Mouse (Mus musculus) retina, embryonic 14.5 days (tissue): Measurements from ENCODE around the gene Rbm47.
A peak's percentile ranks its signal among the peaks of the same experiment; 100 is the strongest.
"Not testable (repeated sequence)": the region's sequence is repeated elsewhere in the genome, so short reads cannot be mapped to it uniquely, and the experiment has no call there.

ENCODE experiments used
- DNase-seq: peaks from one replicate; pipeline ENCODE4 v3.0.0-alpha.2; 2015; ENCODE audit warnings: low spot score

Gene Rbm47

DNA sequence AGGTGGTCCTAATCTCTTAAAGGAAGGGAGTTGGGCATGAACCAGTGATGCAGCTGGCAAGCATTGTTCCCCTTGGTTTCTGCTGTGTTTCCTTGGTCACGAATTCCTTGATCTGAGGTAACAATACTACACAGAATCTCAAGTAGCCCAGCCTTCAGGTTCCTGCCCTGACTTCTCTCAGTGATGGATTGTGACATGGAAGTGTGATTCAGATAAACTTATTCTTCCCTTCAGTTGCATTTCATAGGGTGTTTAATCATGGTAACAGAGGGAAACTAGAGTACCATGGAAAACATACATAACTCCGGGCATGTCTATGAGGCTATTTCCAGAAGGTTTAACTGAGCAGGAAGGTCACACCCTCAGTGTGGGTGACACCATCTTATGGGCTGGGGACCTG is at the start of gene Rbm47:
Gene Rbm47 (minus strand): TSS at position 101 of the 400 bp plus-strand sequence.
- DNase-seq = no peak

DNA sequence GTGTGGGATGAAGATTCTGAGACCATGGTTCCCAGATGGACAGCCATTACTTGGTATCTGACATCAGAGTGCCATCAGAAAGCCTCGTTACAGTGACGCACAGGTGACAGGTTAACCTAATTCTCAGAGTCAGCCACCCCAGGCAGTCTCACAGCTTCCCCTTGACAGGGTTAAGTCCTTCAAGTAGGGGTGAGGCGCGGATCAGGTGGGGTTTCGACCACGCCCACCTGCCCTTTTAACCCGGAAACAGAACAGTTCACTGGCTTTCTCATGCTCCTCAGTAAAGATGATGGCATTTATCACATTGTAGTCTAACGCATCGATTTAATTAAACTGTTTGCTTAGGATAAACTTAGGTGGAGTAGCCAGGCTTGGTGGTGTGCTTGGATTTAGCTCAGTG is 47.7 kb upstream of the Rbm47 start:
- DNase-seq = no peak

DNA sequence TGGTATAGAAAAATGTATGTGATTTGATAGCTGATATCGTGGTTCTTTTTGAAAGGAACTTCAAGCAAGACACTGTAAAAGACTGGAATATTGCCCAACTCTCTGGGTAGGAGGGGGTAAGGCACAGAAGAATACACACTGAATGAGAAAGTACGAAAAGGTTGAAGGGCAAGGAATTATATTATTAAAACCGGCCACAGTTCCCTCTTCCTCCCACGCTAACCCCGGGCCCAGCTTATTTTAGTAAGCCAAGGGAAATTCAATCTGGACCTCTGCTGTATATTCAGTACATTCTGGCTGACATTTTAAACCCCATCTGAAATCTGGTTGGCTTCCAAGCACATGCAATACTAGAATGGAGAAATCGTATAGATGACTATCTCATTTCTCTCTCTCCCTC is 46.8 kb upstream of the Rbm47 start:
- no peak for DNase-seq

DNA sequence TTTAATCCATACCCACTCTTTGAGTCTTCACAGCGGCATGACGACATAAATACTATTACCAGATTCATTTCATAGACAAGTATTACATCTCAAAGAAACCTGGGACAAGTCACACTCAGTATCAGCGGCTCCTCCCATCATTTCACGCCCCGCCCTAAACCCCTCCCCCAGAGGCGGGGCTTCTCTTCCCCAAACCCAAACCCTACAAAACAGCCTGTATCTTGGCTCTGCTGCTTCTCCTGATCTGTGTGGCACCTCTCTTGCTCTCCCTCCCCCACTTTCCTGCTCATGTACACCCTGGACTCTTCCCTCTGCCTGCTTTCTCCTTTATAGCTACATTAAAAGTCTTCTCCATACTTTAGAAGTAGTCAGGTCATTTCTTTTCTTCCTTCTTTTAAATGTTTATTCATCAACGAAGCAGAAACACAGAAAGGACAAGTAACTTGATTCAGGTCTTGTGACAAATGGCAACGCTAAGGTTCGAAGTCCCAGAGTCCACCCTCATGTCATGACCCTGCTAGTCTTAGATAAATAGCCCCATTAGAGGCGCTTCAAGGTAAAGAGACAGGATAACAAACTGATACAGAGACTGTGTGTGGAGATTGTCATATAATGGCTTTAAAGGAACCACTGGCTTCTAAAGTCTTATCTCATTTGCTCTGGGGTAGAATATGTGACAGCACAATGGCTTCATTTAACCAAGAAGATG is 42.8 kb upstream of the Rbm47 start:
- DNase-seq = no peak

DNA sequence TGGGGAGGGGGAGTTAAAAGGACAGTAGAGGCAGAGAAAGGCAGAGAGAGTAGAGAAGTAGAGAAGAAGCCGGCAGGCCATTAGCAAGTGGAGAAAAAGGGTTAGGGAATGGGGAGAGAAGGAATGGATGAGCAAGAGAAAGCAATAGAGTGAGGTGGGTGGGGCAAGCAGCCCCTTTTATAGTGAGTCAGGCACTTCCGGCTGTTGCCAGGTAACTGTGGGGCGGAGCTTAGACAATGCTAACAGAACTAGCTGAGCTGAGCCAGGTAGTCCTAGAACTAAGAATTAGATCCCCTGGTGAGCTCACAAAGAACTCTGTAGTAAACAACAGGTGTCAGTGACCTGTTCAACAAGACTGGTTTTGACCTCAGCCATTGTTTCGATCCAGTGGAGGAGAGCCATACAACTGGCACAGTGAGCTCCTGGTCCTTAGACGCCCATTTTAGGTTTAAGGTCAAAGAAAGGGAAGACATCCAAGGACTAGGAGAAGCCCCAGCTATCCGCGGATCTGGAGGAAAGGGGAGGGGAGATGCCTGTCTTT is 41.5 kb upstream of the Rbm47 start:
- no peak for DNase-seq

DNA sequence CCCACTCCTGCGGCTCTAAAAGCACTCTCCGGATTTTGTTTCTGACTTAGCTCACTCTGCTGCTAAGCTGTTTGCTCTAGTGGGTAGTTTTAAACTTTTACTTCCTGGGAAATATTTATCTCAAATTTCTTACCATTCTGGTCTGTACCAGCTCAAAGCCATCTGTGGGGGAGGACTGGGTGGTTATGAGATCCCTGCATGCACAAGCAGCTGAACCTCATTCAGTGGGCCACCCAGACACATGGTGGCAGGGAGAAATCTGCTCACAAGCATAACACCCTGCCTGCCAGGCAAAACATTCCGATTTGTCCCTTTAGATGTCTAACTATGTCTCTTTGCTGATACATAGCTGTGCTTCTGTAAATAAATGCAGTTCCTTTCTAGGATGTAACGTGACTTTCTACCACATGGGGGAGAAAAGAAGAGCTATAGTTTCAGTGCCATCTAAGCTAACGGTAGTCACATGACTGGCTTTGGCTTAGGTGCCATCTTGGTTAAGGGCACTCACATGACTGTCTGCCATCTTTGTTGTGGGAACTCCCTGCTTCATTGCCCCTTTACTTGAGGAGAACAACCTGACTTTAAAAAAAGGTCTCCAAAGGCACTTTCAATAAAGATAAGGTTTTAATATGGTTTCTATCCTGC is 36.7 kb upstream of the Rbm47 start:
- peak; percentile 22 for DNase-seq

DNA sequence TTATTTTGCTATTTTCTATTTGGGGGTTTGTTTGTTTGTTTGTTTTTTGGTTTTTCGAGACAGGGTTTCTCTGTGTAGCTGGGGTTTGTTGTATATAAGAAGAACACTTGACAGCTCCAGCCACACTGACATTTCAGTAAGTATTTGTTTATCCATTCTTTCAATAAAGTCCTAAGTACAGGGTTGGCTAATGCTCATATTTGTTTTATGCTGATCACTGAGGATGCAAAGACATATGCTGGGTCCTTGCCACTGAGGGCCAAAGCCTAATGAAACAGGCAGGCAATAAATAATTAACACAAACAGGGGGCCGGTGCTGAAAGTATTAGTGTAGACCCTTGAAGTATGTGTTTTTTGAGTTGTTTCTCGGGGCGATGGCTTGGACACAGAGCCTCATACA is 32.0 kb upstream of the Rbm47 start:
- no peak for DNase-seq

DNA sequence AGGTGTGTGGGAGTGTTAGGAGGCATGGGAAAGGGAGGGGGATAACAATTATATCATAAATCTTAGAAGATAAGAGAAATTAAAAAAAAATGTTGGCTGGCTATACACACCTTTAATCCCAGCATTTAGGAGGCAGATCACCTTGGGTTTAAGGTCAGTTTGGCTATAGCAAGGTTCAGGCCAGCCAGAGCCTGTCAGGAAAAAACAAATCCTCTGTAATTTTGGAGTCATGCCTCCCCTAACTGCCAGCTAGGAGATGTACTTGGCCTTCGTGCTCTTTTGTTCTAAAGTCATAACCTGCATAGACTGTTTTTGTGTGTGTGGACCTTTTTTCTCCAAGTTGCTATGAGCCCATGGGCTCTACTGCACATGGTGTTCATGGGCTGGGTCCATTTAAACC is 30.5 kb upstream of the Rbm47 start:
- no peak for DNase-seq

DNA sequence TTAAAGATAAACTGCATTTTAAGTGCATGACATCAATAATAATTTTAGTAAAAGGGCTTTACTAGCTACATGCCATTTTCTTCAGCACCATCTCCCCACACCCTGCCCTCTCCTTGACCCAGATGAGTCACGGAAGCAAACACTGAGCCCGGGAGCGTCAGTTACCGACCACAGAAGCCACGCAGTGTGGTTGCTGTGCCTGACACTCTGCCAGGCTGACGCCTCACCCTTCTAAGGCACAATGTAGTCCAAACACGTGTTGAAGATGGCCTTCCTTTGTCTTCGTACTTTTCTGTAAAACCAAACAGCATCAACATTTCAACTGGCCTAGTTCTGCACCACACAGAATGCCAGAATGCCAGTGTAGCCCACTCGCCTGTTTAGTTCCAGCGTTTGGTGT is 27.1 kb upstream of the Rbm47 start:
- no peak for DNase-seq

DNA sequence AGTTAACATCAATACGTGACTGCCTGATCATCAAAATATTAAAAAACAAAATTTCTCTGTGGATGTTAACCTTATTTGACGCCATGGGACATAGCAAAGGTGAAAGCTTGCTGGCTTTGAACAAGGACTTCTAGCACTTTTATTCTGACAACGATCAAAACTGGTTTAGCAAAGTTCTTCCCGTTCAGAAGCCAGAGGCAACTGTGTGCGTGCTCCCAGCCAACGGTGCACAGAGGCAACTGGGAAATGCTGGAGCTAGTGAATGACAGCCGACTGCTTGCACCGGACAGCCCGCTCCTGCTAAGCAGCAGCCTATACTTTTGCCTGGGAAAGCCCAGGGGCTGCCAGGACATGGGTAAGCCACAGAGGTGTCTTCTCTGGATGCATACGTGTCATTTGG is 22.4 kb upstream of the Rbm47 start:
- DNase-seq = no peak

DNA sequence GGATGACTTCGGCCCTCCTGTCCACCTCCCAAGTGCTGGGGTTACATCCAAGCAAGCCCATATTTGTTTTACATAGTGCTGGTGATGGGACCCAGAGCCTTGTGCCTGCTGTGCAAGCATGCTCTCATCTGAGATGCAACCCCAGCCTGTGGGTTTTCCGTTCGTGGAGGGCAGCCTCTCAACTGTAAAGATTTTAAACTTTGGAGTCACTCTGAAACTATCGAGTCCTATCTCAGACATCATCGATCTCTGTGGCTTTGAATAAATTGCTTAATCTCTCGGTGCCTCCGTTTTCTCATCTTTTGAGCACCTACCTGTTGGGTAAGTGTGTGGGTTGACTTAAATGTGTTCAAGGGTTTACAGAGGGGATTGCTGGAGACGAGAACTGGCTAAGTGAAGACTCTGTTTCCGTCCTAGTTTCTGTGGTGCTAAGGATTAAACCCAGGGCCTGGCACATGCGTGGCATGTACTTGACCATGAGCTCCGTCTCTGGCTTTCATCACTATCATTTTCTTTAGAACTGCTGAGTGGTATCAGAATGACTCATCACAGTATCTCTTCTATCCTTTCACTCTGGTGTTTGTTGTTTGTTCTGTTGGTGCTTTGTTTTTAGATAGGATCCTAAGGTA is 20.4 kb upstream of the Rbm47 start:
- DNase-seq = no peak

DNA sequence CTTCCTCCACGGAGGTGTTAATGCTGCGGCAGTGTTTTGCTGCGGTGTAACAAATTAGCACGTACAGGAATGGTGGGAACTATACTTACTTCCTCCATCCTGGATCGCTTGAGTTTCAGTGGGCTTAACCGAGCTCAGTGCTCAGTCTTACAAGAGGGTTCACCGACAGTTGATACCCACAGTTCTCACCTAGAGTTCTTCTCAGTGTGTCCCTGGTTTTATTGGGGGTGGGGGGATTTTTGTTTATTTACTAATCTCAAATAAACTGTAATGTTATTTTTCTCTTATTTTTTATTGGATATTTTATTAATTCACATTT is 18.2 kb upstream of the Rbm47 start:
- no peak for DNase-seq

DNA sequence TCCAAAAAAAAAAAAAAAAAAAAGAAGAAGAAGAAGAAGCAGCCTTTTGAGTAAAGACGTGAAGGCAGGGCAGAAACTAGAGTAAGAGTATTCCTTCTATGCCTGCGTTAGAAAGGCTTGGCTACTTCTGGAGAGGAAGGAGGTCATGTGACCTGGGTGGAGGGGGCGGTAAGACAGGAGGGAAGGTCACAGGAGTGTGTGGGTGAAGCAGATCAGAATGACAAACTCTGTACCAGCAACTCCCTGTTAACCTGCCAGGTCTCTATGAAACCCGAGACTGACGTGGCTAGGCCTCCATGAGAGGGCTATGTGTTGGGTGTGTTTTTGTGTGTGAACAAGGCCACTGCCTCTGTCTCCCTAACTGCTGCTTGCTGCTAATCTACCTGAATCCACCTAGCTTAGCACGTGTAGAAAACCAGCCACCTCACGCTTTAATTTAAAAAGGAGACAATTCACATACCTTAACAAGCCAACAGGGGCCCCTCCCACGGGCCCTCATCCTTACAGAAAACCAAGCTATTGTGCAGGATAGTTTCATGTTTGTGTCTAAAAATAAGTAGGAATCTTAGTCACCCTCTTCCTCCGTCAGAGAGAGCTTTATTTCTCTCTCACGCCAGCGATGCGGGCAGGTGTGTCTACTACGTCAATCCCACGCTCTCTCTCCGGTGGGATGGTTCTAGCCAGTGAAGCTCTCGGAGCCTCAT is 17.7 kb upstream of the Rbm47 start:
- DNase-seq = no peak

DNA sequence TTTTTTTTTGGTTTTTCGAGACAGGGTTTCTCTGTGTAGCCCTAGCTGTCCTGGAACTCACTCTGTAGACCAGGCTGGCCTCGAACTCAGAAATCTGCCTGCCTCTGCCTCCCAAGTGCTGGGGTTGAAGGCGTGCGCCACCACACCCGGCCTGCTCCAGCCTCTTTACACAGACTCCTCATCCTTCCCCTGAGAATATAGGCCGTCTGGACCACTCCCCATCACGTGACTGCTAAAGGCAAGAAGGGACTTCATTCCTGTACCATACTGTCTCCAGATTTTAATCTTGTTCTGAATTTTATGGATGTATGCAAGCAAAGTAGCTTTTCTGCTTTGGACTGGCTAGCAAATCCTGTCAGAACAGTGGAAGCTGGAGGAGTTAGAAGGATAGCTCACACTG is 15.7 kb upstream of the Rbm47 start:
- not testable (repeated sequence) for DNase-seq

DNA sequence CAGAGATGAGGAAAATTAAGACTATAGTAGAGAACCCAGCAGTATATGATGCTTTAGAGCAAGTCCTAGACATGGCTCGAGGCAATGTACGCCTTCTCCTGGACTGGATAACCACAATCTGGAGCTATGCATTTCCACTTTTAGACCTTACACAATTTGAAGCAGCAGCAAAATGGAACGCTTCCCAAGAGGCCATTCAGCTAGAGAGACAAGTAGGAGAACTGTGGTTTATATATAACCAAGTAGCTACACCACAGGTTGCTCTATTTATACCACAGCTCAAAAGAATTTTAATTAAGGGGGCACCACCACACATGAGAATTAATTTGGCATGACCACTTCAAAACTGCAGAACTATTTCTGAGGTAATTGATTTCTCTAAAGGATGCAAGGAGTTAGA is 9.2 kb upstream of the Rbm47 start:
- DNase-seq = no peak

DNA sequence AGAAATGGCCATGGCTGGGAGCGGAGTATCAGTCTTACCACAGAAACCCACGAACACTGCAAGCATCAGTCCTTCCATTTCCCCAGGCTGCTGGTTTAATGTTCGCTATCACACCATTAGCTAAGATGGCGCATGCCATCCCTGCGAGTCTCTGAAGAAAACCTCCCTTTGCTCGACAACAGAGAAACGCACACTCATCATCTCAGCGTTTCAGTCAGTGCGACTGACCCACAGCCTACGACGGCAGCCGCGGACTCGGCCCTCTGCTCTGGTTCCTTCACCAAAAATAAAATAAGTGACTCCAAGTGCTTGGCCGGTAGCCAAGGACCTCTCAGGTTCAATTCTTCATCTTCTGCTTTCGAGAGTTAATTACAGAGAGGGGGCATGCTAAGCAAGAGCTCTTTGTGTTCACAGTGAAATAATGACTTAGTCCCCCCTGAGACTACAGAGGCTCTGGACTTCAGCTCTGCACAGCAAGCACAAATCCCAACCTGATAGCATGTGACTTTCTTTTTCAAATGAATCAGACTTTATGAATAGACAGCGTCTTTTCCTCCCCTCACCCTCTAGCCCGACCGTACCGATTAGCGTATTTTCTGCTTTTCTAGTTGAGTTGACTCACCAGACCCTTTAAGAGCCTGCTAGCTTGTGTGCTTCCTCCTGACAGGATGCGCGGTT is 1.4 kb upstream of the Rbm47 start:
- DNase-seq = peak; percentile 43

DNA sequence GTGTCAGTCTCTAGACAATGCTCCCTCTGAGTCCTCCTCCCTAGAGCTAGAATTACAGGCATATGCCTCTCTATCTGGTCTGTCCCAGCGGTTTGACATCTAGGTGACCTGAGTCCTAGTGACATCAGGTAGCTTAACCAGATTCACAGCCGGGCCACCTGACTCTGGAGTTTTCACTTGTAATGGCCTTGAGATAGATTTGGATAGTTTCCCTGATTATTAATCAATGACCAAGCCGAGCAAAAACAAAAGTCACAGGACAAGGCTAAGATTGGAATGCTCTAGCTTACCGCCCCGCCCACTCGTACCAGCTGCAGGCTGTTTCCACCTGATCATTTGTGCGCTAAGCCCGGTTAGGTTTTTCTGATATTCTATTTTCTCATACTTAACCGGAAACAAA is 2.3 kb downstream of the Rbm47 start:
- no peak for DNase-seq

DNA sequence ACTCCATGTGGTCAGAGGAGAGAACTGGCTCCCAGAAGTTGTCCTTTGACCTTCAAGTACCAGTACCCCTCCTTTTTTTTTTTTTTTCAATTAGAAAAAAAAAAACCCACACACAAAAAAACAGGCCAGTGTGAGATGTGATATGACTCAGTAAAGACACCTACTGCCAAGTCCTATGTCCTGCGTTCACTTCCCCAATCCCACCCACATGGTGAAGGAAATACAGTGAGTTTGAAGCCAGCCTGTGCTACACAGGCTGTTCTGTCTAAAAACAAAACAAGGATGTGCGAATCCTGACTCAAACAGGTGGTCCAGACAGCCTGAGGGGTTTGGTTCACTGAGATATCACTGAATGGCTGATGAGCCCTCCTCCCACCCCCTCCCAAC is 3.8 kb downstream of the Rbm47 start:
- no peak for DNase-seq

DNA sequence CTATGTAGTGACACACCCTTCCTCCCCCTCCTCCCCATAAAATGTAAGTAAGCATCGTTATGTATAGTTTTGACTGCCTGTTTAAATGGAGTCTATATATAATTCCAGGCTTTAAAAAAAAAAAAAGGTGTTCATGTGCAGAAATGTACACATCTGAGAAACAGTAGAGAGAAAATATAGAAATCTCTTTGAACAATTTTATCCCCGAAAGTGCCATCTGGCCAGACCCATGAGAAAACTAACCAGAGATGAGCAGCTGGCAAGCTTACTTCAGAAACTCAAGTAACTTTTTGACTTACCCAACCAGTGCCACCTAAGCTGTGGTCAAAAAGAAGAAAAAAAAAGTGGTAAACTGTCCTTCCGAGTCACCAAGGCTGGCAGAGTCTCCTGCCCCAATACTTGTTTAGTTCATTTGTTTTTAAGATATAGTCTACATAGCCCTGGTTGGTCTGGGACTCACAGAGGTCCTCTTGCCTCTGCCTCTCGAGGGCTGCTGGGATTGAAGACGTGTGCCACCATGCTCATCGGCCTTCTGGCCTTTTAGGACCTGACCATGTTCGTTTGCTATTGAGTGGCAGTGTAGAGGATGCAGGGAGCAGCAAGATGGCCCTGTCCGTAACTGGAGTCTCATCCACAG is 4.3 kb downstream of the Rbm47 start:
- no peak for DNase-seq

DNA sequence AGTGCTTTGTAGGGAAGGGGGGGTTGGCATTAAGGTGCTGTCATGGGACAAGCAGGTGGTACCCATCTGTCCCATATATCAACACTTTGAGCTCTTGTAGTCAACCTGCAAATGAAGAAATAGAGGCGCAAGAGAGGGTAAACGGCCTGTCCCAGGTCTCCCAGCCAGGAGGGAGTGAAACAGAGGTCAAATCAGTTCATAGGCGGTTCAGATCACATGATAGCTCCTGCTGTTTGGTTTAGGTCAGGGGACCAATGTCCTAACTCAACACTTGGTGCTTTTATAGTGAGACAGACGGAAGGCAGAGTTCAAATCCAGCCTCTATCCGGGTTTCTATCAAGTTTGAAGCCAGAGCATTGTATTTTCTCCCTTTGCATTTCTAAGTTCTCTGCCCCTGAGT is 6.0 kb downstream of the Rbm47 start:
- DNase-seq = no peak

DNA sequence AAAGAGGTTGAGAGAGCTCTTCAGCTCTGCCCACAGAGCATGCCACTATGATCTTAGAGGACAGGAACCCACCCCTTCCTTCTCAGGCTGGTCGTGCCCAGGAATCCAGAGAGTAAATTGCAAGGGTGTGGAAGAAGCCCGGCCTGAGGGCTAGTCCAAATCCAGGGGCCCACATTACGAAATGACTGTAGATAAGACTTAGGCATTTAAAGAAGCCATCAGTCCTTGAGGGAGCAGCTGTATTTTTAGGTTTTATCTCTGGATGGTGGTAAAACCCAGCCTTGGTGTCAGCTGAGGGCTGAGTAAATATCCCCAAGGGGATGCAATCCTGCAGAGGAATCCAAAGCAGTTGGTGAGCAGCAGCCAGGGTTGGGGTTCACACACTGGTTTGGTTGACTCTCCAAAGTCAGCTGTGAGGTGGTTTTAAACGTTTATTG is 6.7 kb downstream of the Rbm47 start:
- no peak for DNase-seq

DNA sequence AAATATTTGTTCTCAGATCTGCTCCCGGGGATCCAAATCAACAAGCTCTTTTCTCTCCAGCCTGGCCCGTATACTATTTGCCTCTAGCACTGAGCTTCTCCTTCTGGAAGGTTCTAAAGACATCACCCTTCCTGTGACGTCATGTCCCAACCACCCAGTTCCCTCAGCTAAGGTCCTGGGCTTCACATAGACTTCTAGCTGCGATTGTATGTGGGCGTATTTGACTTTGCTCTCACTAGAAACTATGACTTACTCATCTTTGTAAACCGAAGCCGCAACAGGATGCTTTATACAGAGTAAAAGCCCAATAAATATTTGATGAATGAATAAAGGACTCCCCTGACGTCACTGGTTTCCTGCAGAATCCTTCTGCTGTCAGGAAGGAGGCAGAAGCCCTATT is 7.2 kb downstream of the Rbm47 start:
- DNase-seq = no peak
